Mouse (Mus musculus): Measurements from ENCODE around the gene Olfr135.

Olfr135 gene

DNA sequence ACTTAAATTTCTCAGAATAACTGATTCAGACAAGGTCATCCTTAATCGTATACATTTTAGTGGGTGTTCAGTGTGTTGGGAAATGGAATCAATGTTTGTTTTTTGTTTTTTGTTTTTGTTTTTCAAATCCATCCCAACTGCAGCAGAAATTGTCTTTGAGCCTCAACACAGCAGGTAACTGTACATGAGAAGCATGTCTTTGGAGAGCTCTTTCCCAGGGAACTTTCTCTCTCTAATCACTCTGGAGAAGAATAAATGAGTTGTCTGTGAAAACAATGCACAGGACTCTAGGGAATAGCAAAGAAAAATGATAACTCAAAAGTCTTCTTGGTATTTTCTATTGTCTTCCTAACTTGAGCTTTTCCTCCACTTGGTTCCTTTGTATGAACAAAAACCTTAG, at the start of gene Olfr135:
Olfr135 (plus strand) TSS at position 301 of the 400 bp plus-strand sequence.
- DNase-seq: no peak

GRCm38 (mm10) chr17:38171088-38171487, 33.0 kb upstream of the Olfr135 start, which contains the start of gene Olfr134:
TSS of gene Olfr134 (plus strand) at chr17:38171388.
- no peak for DNase-seq

Data from lung, postnatal 4 days (tissue).